Mouse (Mus musculus): ENCODE data around the gene Fas.

DNA sequence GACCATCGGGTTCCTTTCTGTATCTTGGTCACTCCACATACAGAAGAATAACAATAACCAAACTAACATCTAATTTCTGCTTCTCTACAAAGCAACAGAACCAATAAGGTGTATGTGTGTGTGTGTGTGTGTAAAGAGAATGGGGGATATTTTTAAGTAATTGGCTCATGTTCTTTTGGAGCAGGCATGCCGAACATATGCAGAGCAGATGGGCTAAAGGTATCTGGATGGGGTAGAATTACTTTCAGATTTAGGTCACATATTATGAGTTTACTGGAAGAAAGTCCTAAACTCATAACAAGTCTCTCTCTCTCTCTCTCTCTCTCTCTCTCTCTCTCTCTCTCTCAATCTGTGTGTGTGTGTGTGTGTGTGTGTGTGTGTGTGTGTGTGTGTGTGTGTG, 54.2 kb downstream of the Fas start:
- no peak for TF ChIP-seq CTCF (IDR thresholded peaks at IDR 0.05; ENCODE audit: borderline replicate concordance, extremely low read depth, insufficient read depth, insufficient read length)
- TF ChIP-seq POLR2A (IDR thresholded peaks at IDR 0.05; ENCODE audit: borderline replicate concordance, extremely low read depth, insufficient read depth, insufficient read length, poor library complexity, severe bottlenecking): no peak

Data from brain, embryonic 14.5 days (tissue).